Mouse (Mus musculus) midbrain, embryonic 15.5 days (tissue): ENCODE data around the gene A4gnt. TPM values are rescaled to one million over a fixed set of nuclear protein-coding genes. Genes with fewer than 3 reads are reported as not detected.

ENCODE experiments used
- ATAC-seq: fragments of 200-750 bp; cut with Nextera tagmentation; replicated peaks from 2 replicates; pipeline ENCODE4 v1.8.0; 2017; ENCODE audit warnings: moderate TSS enrichment
- H3K27ac ChIP-seq: fragments of 300-500 bp; sonication (generic); 2 replicates; pipeline ENCODE4 v1.5.1; 2015; ENCODE audit warnings: mild to moderate bottlenecking, inconsistent platforms
- H3K27me3 ChIP-seq: fragments of 300-500 bp; sonication (generic); replicated peaks from 2 replicates; pipeline ENCODE4 v1.6.1; 2015; ENCODE audit warnings: inconsistent platforms
- H3K36me3 ChIP-seq: fragments of 300-500 bp; sonication (generic); replicated peaks from 2 replicates; pipeline ENCODE4 v1.6.1; 2015; ENCODE audit warnings: inconsistent platforms
- H3K4me1 ChIP-seq: fragments of 300-500 bp; sonication (generic); 2 replicates; pipeline ENCODE4 v1.6.1; 2015; ENCODE audit warnings: inconsistent platforms
- H3K4me2 ChIP-seq: fragments of 300-500 bp; sonication (generic); 2 replicates; pipeline ENCODE4 v1.6.1; 2015; ENCODE audit warnings: inconsistent platforms, mild to moderate bottlenecking, moderate library complexity
- H3K4me3 ChIP-seq: fragments of 300-500 bp; sonication (generic); 2 replicates; pipeline ENCODE4 v1.5.1; 2015; ENCODE audit warnings: mild to moderate bottlenecking, inconsistent platforms
- H3K9ac ChIP-seq: fragments of 300-500 bp; sonication (generic); 2 replicates; pipeline ENCODE4 v1.6.1; 2015; ENCODE audit warnings: mild to moderate bottlenecking, inconsistent platforms
- H3K9me3 ChIP-seq: fragments of 300-500 bp; sonication (generic); 2 replicates; pipeline ENCODE4 v1.6.1; 2016; ENCODE audit warnings: inconsistent platforms
- WGBS: fragments of 180-500 bp; shearing (Covaris S2); methylation state at CpG from one replicate; pipeline ENCODE4 v1.1.7; 2015; ENCODE audit warnings: mixed read lengths; 5-methylcytosine and 5-hydroxymethylcytosine counted together
- polyA plus RNA-seq: library from polyadenylated mRNA; unstranded; fragments of >200 nt; fragmentation: Nextera tagmentation; extraction: Ambion mirVana; gene quantifications from 2 replicates; pipeline ENCODE4 v1.2.1, GENCODE M21; 2015

Gene A4gnt
- polyA plus RNA-seq, 1 experiment from 2014 or later = not detected

GRCm38 (mm10) chr9:99637736-99638135 is 25.4 kb downstream of the A4gnt start:
- Histone ChIP-seq H3K9ac (no peak overlapping the region), H3K4me3 (no peak overlapping the region), H3K36me3 (no peaks in the 10 kb centered on the region), H3K4me1 (0 out of 2 replicates have a peak, but pooled peaks cover 3% of the 10 kb centered on the region), H3K27me3 (no peaks in the 10 kb centered on the region), H3K9me3 (no peaks in the 10 kb centered on the region), H3K27ac (no peak overlapping the region), H3K4me2 (no peak overlapping the region)
- no peak for ATAC-seq
- WGBS = 95% methylated on average over 13 of the region's 13 CpGs

GRCm38 (mm10) chr9:99639957-99640356 is 27.7 kb downstream of the A4gnt start:
- no peak for ATAC-seq
- WGBS = 94% methylated on average over 5 of the region's 5 CpGs
- Histone ChIP-seq H3K9me3 (no peaks in the 10 kb centered on the region), H3K36me3 (no peaks in the 10 kb centered on the region), H3K9ac (no peak overlapping the region), H3K4me3 (no peak overlapping the region), H3K27me3 (no peaks in the 10 kb centered on the region), H3K27ac (no peak overlapping the region), H3K4me2 (no peak overlapping the region), H3K4me1 (no peaks in the 10 kb centered on the region)

- H3K9ac ChIP-seq = no peak overlapping the region
- H3K4me2 ChIP-seq = no peak overlapping the region
- 88% methylated on average over 6 of the region's 6 CpGs for WGBS
- H3K9me3 ChIP-seq = no peaks in the 10 kb centered on the region
- no peak for ATAC-seq
- no peak overlapping the region for H3K4me3 ChIP-seq
- no peak overlapping the region for H3K27ac ChIP-seq
- no peaks in the 10 kb centered on the region for H3K27me3 ChIP-seq
- no peaks in the 10 kb centered on the region for H3K4me1 ChIP-seq
- 0 out of 2 replicates have a peak, but pooled peaks cover 2% of the 10 kb centered on the region for H3K36me3 ChIP-seq
Observed at GRCm38 (mm10) chr9:99645416-99645815, 33.1 kb downstream of the A4gnt start.

- H3K27ac ChIP-seq = no peak overlapping the region
- no peaks in the 10 kb centered on the region for H3K9me3 ChIP-seq
Observed at GRCm38 (mm10) chr9:99646102-99646501, 33.8 kb downstream of the A4gnt start.

GRCm38 (mm10) chr9:99660756-99661155 is 48.5 kb downstream of the A4gnt start:
- ATAC-seq = no peak
- 78% methylated on average over 10 of the region's 10 CpGs for WGBS
- H3K9me3 ChIP-seq = no peaks in the 10 kb centered on the region

More at GRCm38 (mm10) chr9:99646102-99646501, 33.8 kb downstream of the A4gnt start:
- 96% methylated on average over 6 of the region's 6 CpGs for WGBS
- ATAC-seq = no peak
- no peak overlapping the region for H3K9ac ChIP-seq
- H3K4me3 ChIP-seq = no peak overlapping the region
- H3K4me2 ChIP-seq = no peak overlapping the region
- H3K4me1 ChIP-seq = no peaks in the 10 kb centered on the region
- no peaks in the 10 kb centered on the region for H3K27me3 ChIP-seq
- 0 out of 2 replicates have a peak, but pooled peaks cover 2% of the 10 kb centered on the region for H3K36me3 ChIP-seq

GRCm38 (mm10) chr9:99661606-99662166 is 49.4 kb downstream of the A4gnt start:
- no peaks in the 10 kb centered on the region for H3K36me3 ChIP-seq
- H3K4me2 ChIP-seq = no peak overlapping the region
- no peaks in the 10 kb centered on the region for H3K27me3 ChIP-seq
- ATAC-seq = 0 out of 2 replicates have a peak, but pooled peaks have one; percentile 39
- no peak overlapping the region for H3K9ac ChIP-seq
- no peak overlapping the region for H3K4me3 ChIP-seq
- H3K9me3 ChIP-seq = no peaks in the 10 kb centered on the region
- H3K27ac ChIP-seq = no peak overlapping the region
- 70% methylated on average over 16 of the region's 16 CpGs for WGBS
- H3K4me1 ChIP-seq = 0 out of 2 replicates have a peak, but pooled peaks cover 5% of the 10 kb centered on the region

More at GRCm38 (mm10) chr9:99660756-99661155, 48.5 kb downstream of the A4gnt start:
- no peak overlapping the region for H3K27ac ChIP-seq
- H3K27me3 ChIP-seq = no peaks in the 10 kb centered on the region
- H3K9ac ChIP-seq = no peak overlapping the region
- no peak overlapping the region for H3K4me2 ChIP-seq
- no peaks in the 10 kb centered on the region for H3K36me3 ChIP-seq
- H3K4me1 ChIP-seq = 0 out of 2 replicates have a peak, but pooled peaks cover 5% of the 10 kb centered on the region
- no peak overlapping the region for H3K4me3 ChIP-seq

GRCm38 (mm10) chr9:99662406-99662805 is 50.1 kb downstream of the A4gnt start:
- Histone ChIP-seq H3K4me2 (no peak overlapping the region), H3K9ac (no peak overlapping the region), H3K4me1 (0 out of 2 replicates have a peak, but pooled peaks cover 5% of the 10 kb centered on the region), H3K4me3 (no peak overlapping the region), H3K27ac (no peak overlapping the region), H3K36me3 (no peaks in the 10 kb centered on the region), H3K27me3 (no peaks in the 10 kb centered on the region), H3K9me3 (no peaks in the 10 kb centered on the region)
- ATAC-seq = no peak; the same call in 1 of the 2 replicates
- WGBS = 28% methylated on average over 7 of the region's 7 CpGs

- Histone ChIP-seq H3K36me3 (no peaks in the 10 kb centered on the region), H3K4me1 (0 out of 2 replicates have a peak, but pooled peaks cover 5% of the 10 kb centered on the region), H3K9ac (no peak overlapping the region), H3K4me2 (no peak overlapping the region), H3K27ac (no peak overlapping the region), H3K27me3 (no peaks in the 10 kb centered on the region), H3K9me3 (no peaks in the 10 kb centered on the region), H3K4me3 (no peak overlapping the region)
- 94% methylated on average over 10 of the region's 10 CpGs for WGBS
- ATAC-seq = 0 out of 2 replicates have a peak, but pooled peaks have one; percentile 42
Observed at GRCm38 (mm10) chr9:99662887-99663286, 50.6 kb downstream of the A4gnt start.

GRCm38 (mm10) chr9:99667596-99667995 is 55.3 kb downstream of the A4gnt start:
- H3K4me2 ChIP-seq = no peak overlapping the region
- no peaks in the 10 kb centered on the region for H3K4me1 ChIP-seq
- 0 out of 2 replicates have a peak, but pooled peaks cover 7% of the 10 kb centered on the region for H3K36me3 ChIP-seq
- no peak overlapping the region for H3K4me3 ChIP-seq
- no peak overlapping the region for H3K27ac ChIP-seq
- no peak for ATAC-seq
- no peaks in the 10 kb centered on the region for H3K9me3 ChIP-seq
- 75% methylated on average over 8 of the region's 8 CpGs for whole genome bisulfite sequencing
- H3K27me3 ChIP-seq = no peaks in the 10 kb centered on the region
- no peak overlapping the region for H3K9ac ChIP-seq

GRCm38 (mm10) chr9:99671603-99672002 is 59.3 kb downstream of the A4gnt start:
- 0 out of 2 replicates have a peak, but pooled peaks cover 7% of the 10 kb centered on the region for H3K36me3 ChIP-seq
- WGBS = 27% methylated on average over 2 of the region's 2 CpGs
- no peak overlapping the region for H3K4me3 ChIP-seq
- no peak overlapping the region for H3K9ac ChIP-seq
- no peak overlapping the region for H3K27ac ChIP-seq
- ATAC-seq = no peak
- no peaks in the 10 kb centered on the region for H3K9me3 ChIP-seq
- H3K4me1 ChIP-seq = no peaks in the 10 kb centered on the region
- no peak overlapping the region for H3K4me2 ChIP-seq
- H3K27me3 ChIP-seq = no peaks in the 10 kb centered on the region

Other genes with a start within 250 kb of the A4gnt start
- gene Mras, start 175.1 kb upstream of the A4gnt start, polyA plus RNA-seq = 64.2 and 64.3 TPM in 2 replicates
- gene Nme9, start 161.0 kb upstream of the A4gnt start, polyA plus RNA-seq = 0.30 and 1.1 TPM in 2 replicates
- 71.3 and 79.2 TPM in 2 replicates for gene Armc8, start 43.6 kb upstream of the A4gnt start, polyA plus RNA-seq
- gene Dbr1, start 36.7 kb upstream of the A4gnt start, polyA plus RNA-seq = 24.5 and 26.2 TPM in 2 replicates
- gene Dzip1l, start 17.0 kb downstream of the A4gnt start, polyA plus RNA-seq = 8.8 and 10.8 TPM in 2 replicates
- gene Cldn18, start 104.8 kb downstream of the A4gnt start, polyA plus RNA-seq = not detected in 2 replicates